Mouse (Mus musculus) MEL (cell line): Measurements from ENCODE around the gene Tas2r130.

Experiments
- CTCF ChIP-seq, 3 experiments: IDR thresholded peaks in 2 of 3; conservative IDR thresholded peaks in 1 of 3; 2 replicates each; pipeline ENCODE4 v1.5.1; 2011 to 2012; ENCODE audit warnings: low read length in 3 of 3, low read depth in 2 of 3, mild to moderate bottlenecking in 2 of 3, improper control_type of control experiment in 1 of 3, inconsistent platforms in 1 of 3, mixed read lengths in 1 of 3, moderate library complexity in 1 of 3; ENCODE audit not compliant: control insufficient read depth in 1 of 3, insufficient read depth in 1 of 3, poor library complexity in 1 of 3, severe bottlenecking in 1 of 3
- E2F4 ChIP-seq: IDR thresholded peaks from 2 replicates; pipeline ENCODE4 v1.6.1; 2011; ENCODE audit warnings: low read depth, low read length, improper control_type of control experiment, borderline replicate concordance
- GABPA ChIP-seq: IDR thresholded peaks from 2 replicates; pipeline ENCODE4 v1.6.1; 2012; ENCODE audit warnings: low read depth, mild to moderate bottlenecking, inconsistent platforms, low read length, improper control_type of control experiment, moderate library complexity
- HCFC1 ChIP-seq: IDR thresholded peaks from 2 replicates; pipeline ENCODE4 v1.6.1; 2012; ENCODE audit warnings: low read depth, mild to moderate bottlenecking, inconsistent platforms, low read length, improper control_type of control experiment, moderate library complexity
- JUND ChIP-seq: IDR thresholded peaks from 2 replicates; pipeline ENCODE4 v1.6.1; 2011; ENCODE audit warnings: low read depth, mild to moderate bottlenecking, improper control_type of control experiment, low read length
- KAT2A ChIP-seq: conservative IDR thresholded peaks from 2 replicates; pipeline ENCODE4 v1.6.1; 2012; ENCODE audit warnings: low read depth, low read length, improper control_type of control experiment, inconsistent platforms
- MYB ChIP-seq: IDR thresholded peaks from 2 replicates; pipeline ENCODE4 v1.6.1; 2011; ENCODE audit warnings: mild to moderate bottlenecking, low read depth, low read length, improper control_type of control experiment
- POLR2AphosphoS5 ChIP-seq: IDR thresholded peaks from 2 replicates; pipeline ENCODE4 v1.6.1; 2012; ENCODE audit warnings: low read depth, borderline replicate concordance, mild to moderate bottlenecking, inconsistent platforms, low read length, moderate library complexity, mixed read lengths
- SIN3A ChIP-seq: IDR thresholded peaks from 2 replicates; pipeline ENCODE4 v1.6.1; 2012; ENCODE audit warnings: low read length, improper control_type of control experiment, inconsistent platforms
- TAL1 ChIP-seq: IDR thresholded peaks from 2 replicates; pipeline ENCODE4 v1.6.1; 2012; ENCODE audit warnings: mild to moderate bottlenecking, inconsistent platforms, low read length, moderate library complexity, mixed read lengths
- TBP ChIP-seq: IDR thresholded peaks from 2 replicates; pipeline ENCODE4 v1.8.0; 2011; ENCODE audit warnings: low read depth, low read length, improper control_type of control experiment
- UBTF ChIP-seq: IDR thresholded peaks from 2 replicates; pipeline ENCODE4 v1.6.1; 2012; ENCODE audit warnings: low read depth, mild to moderate bottlenecking, inconsistent platforms, low read length, improper control_type of control experiment, moderate library complexity, borderline replicate concordance; ENCODE audit not compliant: insufficient read depth
- ZNF384 ChIP-seq: IDR thresholded peaks from 2 replicates; pipeline ENCODE4 v1.6.1; 2012; ENCODE audit warnings: low read depth, mild to moderate bottlenecking, inconsistent platforms, low read length, improper control_type of control experiment

GRCm38 (mm10) chr6:131604821-131605220 lies 25.9 kb downstream of the Tas2r130 start:
- no peak for TF ChIP-seq CTCF (IDR thresholded peaks at IDR 0.05 in 2 of 3, conservative IDR thresholded peaks at IDR 0.05 in 1 of 3; ENCODE audit: control insufficient read depth in 1 of 3, insufficient read depth in 1 of 3, low read depth in 2 of 3, low read length in 3 of 3, poor library complexity in 1 of 3, severe bottlenecking in 1 of 3)
- TF ChIP-seq UBTF = no peak
- TF ChIP-seq ZNF384 = no peak
- no peak for TF ChIP-seq SIN3A
- TF ChIP-seq KAT2A = no peak
- TF ChIP-seq GABPA = no peak
- no peak for TF ChIP-seq MYB
- TF ChIP-seq HCFC1 = no peak
- no peak for TF ChIP-seq TBP
- no peak for TF ChIP-seq JUND
- no peak for TF ChIP-seq TAL1
- TF ChIP-seq E2F4 = no peak
- TF ChIP-seq POLR2AphosphoS5 = no peak
